Mouse (Mus musculus) megakaryocyte, embryonic 14.5 days (primary cell): Measurements from ENCODE around the gene Sox6. TPM values are rescaled to one million over a fixed set of nuclear protein-coding genes. Genes with fewer than 3 reads are reported as not detected.

ENCODE experiments used
- H3K27me3 ChIP-seq: replicated peaks from 2 replicates; pipeline ENCODE3; 2012; ENCODE audit warnings: inconsistent platforms
- H3K36me3 ChIP-seq: replicated peaks from 2 replicates; pipeline ENCODE3; 2012; ENCODE audit warnings: low read length, inconsistent platforms, mixed read lengths
- H3K4me1 ChIP-seq: 2 replicates; pipeline ENCODE4 v1.6.1; 2012; ENCODE audit warnings: inconsistent platforms
- H3K4me3 ChIP-seq: replicated peaks from 2 replicates; pipeline ENCODE3; 2012; ENCODE audit warnings: moderate library complexity, mild to moderate bottlenecking, inconsistent platforms
- H3K9me3 ChIP-seq: 2 replicates; pipeline ENCODE4 v1.6.1; 2012; ENCODE audit warnings: inconsistent platforms
- FLI1 ChIP-seq: IDR thresholded peaks from 2 replicates; pipeline ENCODE4 v1.6.1; 2012; ENCODE audit warnings: low read length, inconsistent platforms, mixed read lengths
- GATA1 ChIP-seq: IDR thresholded peaks from 3 replicates; pipeline ENCODE4 v1.6.1; 2012; ENCODE audit warnings: mixed read lengths, low read length, inconsistent platforms, borderline replicate concordance
- polyA plus RNA-seq: library from polyadenylated mRNA; stranded (reverse); fragments of >175 nt; gene quantifications from 2 replicates; pipeline ENCODE4 v1.2.3, GENCODE M21; 2012; ENCODE audit warnings: low replicate concordance; ENCODE audit not compliant: insufficient read depth

Gene Sox6
- polyA plus RNA-seq, 1 experiment: 0.17 TPM

- Histone ChIP-seq H3K27me3 (no peaks in the 10 kb centered on the region), H3K4me1 (peaks cover 24% of the 10 kb centered on the region), H3K4me3 (no peak overlapping the region), H3K36me3 (no peaks in the 10 kb centered on the region), H3K9me3 (no peaks in the 10 kb centered on the region)
- TF ChIP-seq GATA1 (no peak), FLI1 (no peak)
Measured at GRCm38 (mm10) chr7:115945516-115945915, 93.1 kb downstream of the Sox6 start.

GRCm38 (mm10) chr7:115944250-115944649 is 94.3 kb downstream of the Sox6 start:
- no peaks in the 10 kb centered on the region for H3K27me3 ChIP-seq
- peaks cover 31% of the 10 kb centered on the region for H3K4me1 ChIP-seq
- H3K9me3 ChIP-seq: no peaks in the 10 kb centered on the region
- no peak for TF ChIP-seq GATA1
- no peak for TF ChIP-seq FLI1
- no peaks in the 10 kb centered on the region for H3K36me3 ChIP-seq
- no peak overlapping the region for H3K4me3 ChIP-seq

GRCm38 (mm10) chr7:115941766-115942165 is 96.8 kb downstream of the Sox6 start:
- H3K27me3 ChIP-seq: no peaks in the 10 kb centered on the region
- H3K4me3 ChIP-seq: peak overlapping the region; percentile 83
- H3K36me3 ChIP-seq: no peaks in the 10 kb centered on the region
- no peaks in the 10 kb centered on the region for H3K9me3 ChIP-seq
- H3K4me1 ChIP-seq: peaks cover 27% of the 10 kb centered on the region
- TF ChIP-seq GATA1: peak; percentile 77; the same call in 2 of the 3 replicates
- no peak for TF ChIP-seq FLI1

- Histone ChIP-seq H3K27me3 (peaks cover 3% of the 10 kb centered on the region), H3K4me1 (peaks cover 27% of the 10 kb centered on the region), H3K4me3 (no peak overlapping the region), H3K36me3 (no peaks in the 10 kb centered on the region), H3K9me3 (no peaks in the 10 kb centered on the region)
- TF ChIP-seq FLI1 (no peak), GATA1 (no peak)
Measured at GRCm38 (mm10) chr7:115939292-115939691, 99.3 kb downstream of the Sox6 start.

GRCm38 (mm10) chr7:115936908-115937307 is 101.7 kb downstream of the Sox6 start:
- no peak overlapping the region for H3K4me3 ChIP-seq
- H3K36me3 ChIP-seq: no peaks in the 10 kb centered on the region
- no peaks in the 10 kb centered on the region for H3K9me3 ChIP-seq
- H3K27me3 ChIP-seq: peaks cover 3% of the 10 kb centered on the region
- H3K4me1 ChIP-seq: peaks cover 20% of the 10 kb centered on the region
- no peak for TF ChIP-seq GATA1
- TF ChIP-seq FLI1: no peak

GRCm38 (mm10) chr7:115915338-115915737 is 123.3 kb downstream of the Sox6 start:
- no peak overlapping the region for H3K4me3 ChIP-seq
- H3K4me1 ChIP-seq: peaks cover 2% of the 10 kb centered on the region; the same call in 1 of the 2 replicates
- H3K36me3 ChIP-seq: no peaks in the 10 kb centered on the region
- no peaks in the 10 kb centered on the region for H3K27me3 ChIP-seq
- no peaks in the 10 kb centered on the region for H3K9me3 ChIP-seq
- TF ChIP-seq FLI1 (no peak), GATA1 (no peak)

DNA sequence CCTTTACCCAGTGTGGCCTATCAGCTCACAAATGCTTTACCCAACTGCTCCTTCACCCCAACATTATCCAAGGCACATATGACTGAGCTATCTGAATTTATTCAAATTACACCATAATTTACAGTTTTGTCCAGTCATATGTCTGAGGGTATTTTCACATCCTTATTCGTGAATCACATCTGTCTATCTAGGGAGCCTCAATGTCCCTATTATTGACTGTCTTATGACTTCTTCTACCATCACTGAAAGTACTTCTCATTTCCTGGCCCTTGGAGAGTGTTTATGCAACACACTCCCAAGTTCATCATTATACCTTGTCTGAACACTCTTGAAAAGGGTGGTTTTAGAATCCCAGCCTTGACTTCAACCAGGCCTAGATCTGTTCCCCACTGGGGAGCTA is 128.3 kb downstream of the Sox6 start:
- H3K36me3 ChIP-seq: no peaks in the 10 kb centered on the region
- TF ChIP-seq GATA1 (no peak), FLI1 (no peak)
- H3K4me1 ChIP-seq: peaks cover 3% of the 10 kb centered on the region; the same call in 1 of the 2 replicates
- no peaks in the 10 kb centered on the region for H3K9me3 ChIP-seq
- peaks cover 5% of the 10 kb centered on the region for H3K27me3 ChIP-seq
- no peak overlapping the region for H3K4me3 ChIP-seq

DNA sequence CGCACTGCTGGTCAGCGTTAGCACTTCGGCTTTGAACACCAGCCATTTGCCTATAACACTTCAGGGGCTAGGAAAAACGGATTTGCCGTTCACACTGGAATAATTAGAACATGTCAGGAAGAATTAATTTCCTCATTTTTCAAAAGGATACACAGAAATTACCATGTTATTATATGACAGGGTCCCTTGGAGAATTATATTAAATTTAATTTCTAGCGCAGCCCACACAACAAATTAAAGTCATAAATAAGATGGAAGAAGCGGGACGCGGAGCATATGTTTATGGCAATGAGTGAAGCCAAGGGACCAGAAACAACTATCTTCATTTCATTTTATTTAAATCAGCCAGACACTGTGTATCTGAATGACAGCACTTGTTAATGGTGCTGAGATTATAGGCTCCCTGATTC is 133.8 kb downstream of the Sox6 start:
- H3K4me3 ChIP-seq: no peak overlapping the region
- TF ChIP-seq GATA1 (no peak), FLI1 (no peak)
- no peaks in the 10 kb centered on the region for H3K9me3 ChIP-seq
- no peaks in the 10 kb centered on the region for H3K36me3 ChIP-seq
- peaks cover 7% of the 10 kb centered on the region for H3K4me1 ChIP-seq
- peaks cover 10% of the 10 kb centered on the region for H3K27me3 ChIP-seq

DNA sequence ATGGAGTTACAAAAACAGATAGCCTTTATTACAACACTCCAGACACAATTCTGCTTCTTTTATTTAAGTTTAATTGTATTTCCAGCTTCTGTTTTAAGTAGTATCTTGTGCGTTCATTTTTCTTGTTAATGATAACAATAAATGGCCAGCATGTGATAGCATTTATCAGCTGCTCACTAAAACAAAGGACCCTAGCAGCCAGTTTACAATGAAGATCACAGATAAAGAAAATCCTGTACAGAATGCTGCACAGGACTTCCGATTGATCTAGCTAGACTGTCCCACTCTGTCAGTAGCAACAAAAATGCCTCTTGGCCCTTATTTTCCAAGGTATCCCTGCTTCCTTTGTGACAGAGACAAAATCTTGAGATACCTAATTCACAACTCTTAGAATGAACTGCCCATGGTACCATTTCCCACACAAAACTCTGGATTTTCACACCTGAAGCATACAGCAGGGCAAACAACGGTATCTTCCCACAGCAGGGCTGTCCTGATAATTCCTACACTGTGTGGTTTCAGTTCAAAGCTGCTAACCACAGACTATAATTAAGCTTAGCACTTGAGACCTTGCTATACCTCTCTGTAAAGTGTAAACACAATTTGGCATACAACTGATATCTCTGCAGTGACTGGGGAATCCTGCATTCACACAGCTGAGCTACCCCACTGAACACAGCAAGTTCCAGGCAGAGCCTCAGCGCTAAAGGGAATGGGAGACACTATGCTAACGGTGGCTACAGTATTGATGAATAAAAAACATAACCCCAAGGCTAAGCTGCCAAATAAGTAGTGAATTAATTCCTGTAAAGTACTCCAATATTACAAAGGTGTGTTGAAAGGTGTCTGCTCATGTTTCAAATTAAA is 134.4 kb downstream of the Sox6 start:
- no peaks in the 10 kb centered on the region for H3K36me3 ChIP-seq
- no peak for TF ChIP-seq FLI1
- TF ChIP-seq GATA1: no peak
- H3K4me3 ChIP-seq: no peak overlapping the region
- H3K27me3 ChIP-seq: peaks cover 10% of the 10 kb centered on the region
- no peaks in the 10 kb centered on the region for H3K9me3 ChIP-seq
- peaks cover 7% of the 10 kb centered on the region for H3K4me1 ChIP-seq

- Histone ChIP-seq H3K4me3 (no peak overlapping the region), H3K4me1 (peaks cover 7% of the 10 kb centered on the region), H3K9me3 (no peaks in the 10 kb centered on the region), H3K36me3 (no peaks in the 10 kb centered on the region), H3K27me3 (peaks cover 10% of the 10 kb centered on the region)
- TF ChIP-seq FLI1 (no peak), GATA1 (no peak)
Measured at GRCm38 (mm10) chr7:115903368-115903767, 135.2 kb downstream of the Sox6 start.
